ENCODE assay signal across 17 mouse cellular contexts in the genomic region with DNA sequence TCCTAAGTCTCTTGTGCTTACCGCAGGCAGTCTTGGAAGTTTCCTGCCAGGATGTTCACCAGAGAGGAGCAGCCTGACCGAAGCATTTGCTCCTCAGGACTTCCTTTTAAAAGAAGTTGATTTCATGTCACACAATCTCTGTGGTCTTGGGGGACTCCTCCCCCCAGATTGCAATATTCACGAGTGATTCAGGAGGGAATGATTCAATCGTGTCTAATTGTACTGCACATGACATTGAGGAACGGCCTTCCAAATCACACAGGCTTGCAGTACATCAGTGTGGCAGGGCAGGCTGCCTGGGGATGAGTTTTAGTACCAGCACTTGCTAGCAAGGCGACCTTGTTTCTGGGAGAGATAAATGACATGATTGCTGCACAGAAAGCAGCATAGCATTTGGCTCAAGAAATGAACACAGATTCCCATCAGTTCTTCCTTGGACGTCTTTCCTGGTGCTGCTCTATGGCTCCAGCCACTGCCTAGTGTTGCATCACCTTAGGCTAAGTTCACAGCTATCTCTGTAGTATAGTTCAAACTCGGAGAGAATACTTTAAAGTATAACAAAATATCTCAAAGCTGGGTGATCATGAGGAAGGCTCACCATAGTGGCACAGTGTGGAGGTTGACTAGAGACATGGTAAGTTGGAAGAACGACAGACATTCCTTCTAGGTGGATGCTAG.
DNase-seq lines count a peak whose midpoint lies in the region; ATAC-seq and TF ChIP-seq lines count a peak whose summit lies in the region.
"Had no signal": no experiment of that assay in that cellular context is flagged by ENCODE, and none has a peak within 500 bp of the region (broad histone marks: within the 10 kb centered on the region; RNA-seq: fewer than 3 reads in every experiment).

No protein-coding gene starts in this region.

- no peaks in the 10 kb centered on the region for H3K27me3 ChIP-seq in heart, embryonic 10.5 days (ENCODE audit: insufficient read depth, poor library complexity, severe bottlenecking)
- H3K27me3 ChIP-seq in lung, embryonic 15.5 days = no peaks in the 10 kb centered on the region
- no peaks in the 10 kb centered on the region for H3K27me3 ChIP-seq in lung, postnatal 0 days (replicated peaks; ENCODE audit: insufficient read depth, low read length)
- H3K27me3 ChIP-seq: heart, embryonic 12.5 days; neural tube, embryonic 15.5 days had no signal

- H3K9me3 ChIP-seq in heart, embryonic 10.5 days = no peaks in the 10 kb centered on the region
- no peaks in the 10 kb centered on the region for H3K9me3 ChIP-seq in lung, embryonic 15.5 days
- no peaks in the 10 kb centered on the region for H3K9me3 ChIP-seq in lung, postnatal 0 days (ENCODE audit: low read length)
- H3K9me3 ChIP-seq: heart, embryonic 12.5 days; neural tube, embryonic 15.5 days had no signal

- no peak for ATAC-seq in lung, embryonic 15.5 days (ENCODE audit: borderline replicate concordance, extremely low read depth, low FRiP score, low TSS enrichment)
- ATAC-seq in lung, postnatal 0 days = no peak

- no peak overlapping the region for H3K4me3 ChIP-seq in heart, embryonic 10.5 days
- no peak overlapping the region for H3K4me3 ChIP-seq in lung, embryonic 15.5 days
- H3K4me3 ChIP-seq in lung, postnatal 0 days (ENCODE audit: low read depth, low read length) = no peak overlapping the region
- no peak overlapping the region for H3K4me3 ChIP-seq in macrophage (ENCODE audit: inconsistent target)
- H3K4me3 ChIP-seq: heart, embryonic 12.5 days; neural tube, embryonic 15.5 days had no signal

- 75% methylated on average over 9 of the region's 9 CpGs for WGBS in heart, embryonic 10.5 days
- 71% methylated on average over 9 of the region's 9 CpGs for WGBS in lung, embryonic 15.5 days
- WGBS in lung, postnatal 0 days = 61% methylated on average over 9 of the region's 9 CpGs
- WGBS in macrophage (ENCODE audit: missing documents) = 35% methylated on average over 9 of the region's 9 CpGs

- H3K4me2 ChIP-seq in lung, embryonic 15.5 days = no peak overlapping the region
- no peak overlapping the region for H3K4me2 ChIP-seq in lung, postnatal 0 days (replicated peaks; ENCODE audit: low read depth, low read length)
- H3K4me2 ChIP-seq: heart, embryonic 12.5 days; midbrain, embryonic 11.5 days; neural tube, embryonic 15.5 days had no signal

- no peaks in the 10 kb centered on the region for H3K79me2 ChIP-seq in macrophage (ENCODE audit: inconsistent target)

- DNase-seq in heart, embryonic 10.5 days (ENCODE audit: low spot score) = peak; percentile 64
- no peak for DNase-seq in heart, postnatal 14 days
- DNase-seq in lung, postnatal 0 days (ENCODE audit: low spot score) = no peak
- DNase-seq in adrenal gland, postnatal 25 days = peak; percentile 49
- DNase-seq in cerebellum, adult 11-12 months = no peak
- DNase-seq in gastrocnemius, adult 18-20 months (ENCODE audit: low spot score) = no peak
- DNase-seq: cerebellum, postnatal 14 days; gastrocnemius, postnatal 14 days; heart, postnatal 4 days; right cerebral cortex, adult 18-20 months; thymus, postnatal 36 days had no signal

- H3K9ac ChIP-seq in lung, embryonic 15.5 days = no peak overlapping the region
- H3K9ac ChIP-seq in lung, postnatal 0 days (replicated peaks; ENCODE audit: low read depth) = no peak overlapping the region
- H3K9ac ChIP-seq: heart, embryonic 12.5 days; liver, embryonic 14.5 days; neural tube, embryonic 15.5 days had no signal

- TF ChIP-seq EP300 in lung, postnatal 0 days (IDR thresholded peaks at IDR 0.05) = no peak

- intact Hi-C loops in heart, postnatal 14 days (cut with DNase I) = no loop called here

- H3K36me3 ChIP-seq in heart, embryonic 10.5 days = no peaks in the 10 kb centered on the region
- no peaks in the 10 kb centered on the region for H3K36me3 ChIP-seq in lung, embryonic 15.5 days
- no peaks in the 10 kb centered on the region for H3K36me3 ChIP-seq in lung, postnatal 0 days (ENCODE audit: insufficient read depth, low read length)
- H3K36me3 ChIP-seq in macrophage (ENCODE audit: inconsistent target) = no peaks in the 10 kb centered on the region
- H3K36me3 ChIP-seq: heart, embryonic 12.5 days; neural tube, embryonic 15.5 days had no signal

- no peak overlapping the region for H3K27ac ChIP-seq in heart, embryonic 10.5 days
- H3K27ac ChIP-seq in lung, embryonic 15.5 days = peak overlapping the region; percentile 49
- H3K27ac ChIP-seq in lung, postnatal 0 days (ENCODE audit: low read length) = no peak overlapping the region
- H3K27ac ChIP-seq in macrophage = peak overlapping the region; percentile 96
- H3K27ac ChIP-seq: liver, embryonic 14.5 days; neural tube, embryonic 15.5 days had no signal

- peaks cover 3% of the 10 kb centered on the region; the same call in 1 of the 2 replicates for H3K4me1 ChIP-seq in heart, embryonic 10.5 days
- peaks cover 16% of the 10 kb centered on the region; the same call in 1 of the 2 replicates for H3K4me1 ChIP-seq in lung, embryonic 15.5 days
- peaks cover 4% of the 10 kb centered on the region; the same call in 1 of the 2 replicates for H3K4me1 ChIP-seq in lung, postnatal 0 days (ENCODE audit: insufficient read depth, low read depth, low read length)
- H3K4me1 ChIP-seq: neural tube, embryonic 15.5 days had no signal

- TF ChIP-seq CTCF in lung, postnatal 0 days (IDR thresholded peaks at IDR 0.05) = no peak

Comparison
In these comparisons a context has a peak if more than half of its experiments do, and no peak if none do; other contexts are left out.
1. DNase-seq: peak in heart, embryonic 10.5 days (single experiment) and adrenal gland, postnatal 25 days (single experiment); none in heart, postnatal 14 days (0 of 2), lung, postnatal 0 days (single experiment), cerebellum, adult 11-12 months (single experiment) and gastrocnemius, adult 18-20 months (single experiment).
2. H3K27ac ChIP-seq: peak in lung, embryonic 15.5 days (single experiment) and macrophage (single experiment); none in heart, embryonic 10.5 days (single experiment) and lung, postnatal 0 days (single experiment).